Mouse (Mus musculus) MEL (cell line): ENCODE results near the gene Abhd16a.

Source experiments
- CTCF ChIP-seq, 3 experiments: IDR thresholded peaks in 2 of 3; conservative IDR thresholded peaks in 1 of 3; 2 replicates each; pipeline ENCODE4 v1.5.1; 2011 to 2012; ENCODE audit warnings: low read length in 3 of 3, low read depth in 2 of 3, mild to moderate bottlenecking in 2 of 3, improper control_type of control experiment in 1 of 3, inconsistent platforms in 1 of 3, mixed read lengths in 1 of 3, moderate library complexity in 1 of 3; ENCODE audit not compliant: control insufficient read depth in 1 of 3, insufficient read depth in 1 of 3, poor library complexity in 1 of 3, severe bottlenecking in 1 of 3
- EP300 ChIP-seq, 2 experiments: IDR thresholded peaks; 2 replicates each; pipeline ENCODE4 v1.6.1; 2011; ENCODE audit warnings: improper control_type of control experiment in 2 of 2, low read length in 2 of 2, low read depth in 1 of 2, mild to moderate bottlenecking in 1 of 2
- MAFK ChIP-seq: IDR thresholded peaks from 2 replicates; pipeline ENCODE4 v1.6.1; 2011; ENCODE audit warnings: low read depth, mild to moderate bottlenecking, low read length, improper control_type of control experiment, borderline replicate concordance
- NRF1 ChIP-seq: IDR thresholded peaks from 2 replicates; pipeline ENCODE4 v1.6.1; 2014; ENCODE audit warnings: low read depth, mild to moderate bottlenecking, inconsistent platforms, low read length, improper control_type of control experiment, moderate library complexity; ENCODE audit not compliant: poor library complexity, insufficient read depth, severe bottlenecking
- POLR2A ChIP-seq, 2 experiments: IDR thresholded peaks; 2 replicates each; pipeline ENCODE4 v1.6.1; 2011 to 2012; ENCODE audit warnings: low read length in 2 of 2, mild to moderate bottlenecking in 2 of 2, control low read depth in 1 of 2, improper control_type of control experiment in 1 of 2, low read depth in 1 of 2, moderate library complexity in 1 of 2; ENCODE audit not compliant: control insufficient read depth in 1 of 2, insufficient read depth in 1 of 2, poor library complexity in 1 of 2
- POLR2AphosphoS5 ChIP-seq: IDR thresholded peaks from 2 replicates; pipeline ENCODE4 v1.6.1; 2012; ENCODE audit warnings: low read depth, borderline replicate concordance, mild to moderate bottlenecking, inconsistent platforms, low read length, moderate library complexity, mixed read lengths
- TCF12 ChIP-seq: IDR thresholded peaks from 2 replicates; pipeline ENCODE4 v1.6.1; 2014; ENCODE audit warnings: low read depth, mild to moderate bottlenecking, inconsistent platforms, low read length, improper control_type of control experiment, moderate library complexity

GRCm38 (mm10) chr17:35063466-35063865 lies 25.6 kb upstream of the Abhd16a start:
- TF ChIP-seq CTCF (IDR thresholded peaks at IDR 0.05 in 2 of 3, conservative IDR thresholded peaks at IDR 0.05 in 1 of 3; ENCODE audit: control insufficient read depth in 1 of 3, insufficient read depth in 1 of 3, low read depth in 2 of 3, low read length in 3 of 3, poor library complexity in 1 of 3, severe bottlenecking in 1 of 3) (no peak), POLR2A (IDR thresholded peaks at IDR 0.05; ENCODE audit: control insufficient read depth in 1 of 2, insufficient read depth in 1 of 2, low read depth in 1 of 2, low read length in 2 of 2, poor library complexity in 1 of 2) (no peak), TCF12 (no peak), MAFK (no peak), NRF1 (no peak), POLR2AphosphoS5 (no peak), EP300 (IDR thresholded peaks at IDR 0.05; ENCODE audit: low read depth in 1 of 2, low read length in 2 of 2) (no peak)
